ENCODE assay signal across 18 mouse cellular contexts in genomic region chr10:75634610-75635009, GRCm38 (mm10).
"Had no signal": no experiment of that assay in that cellular context is flagged by ENCODE, and none has a peak within 500 bp of the region (broad histone marks: within the 10 kb centered on the region; RNA-seq: fewer than 3 reads in every experiment).

No protein-coding gene starts in this region.

- H3K9me3 ChIP-seq: midbrain, embryonic 10.5 days; midbrain, embryonic 12.5 days; neural tube, embryonic 13.5 days; neural tube, embryonic 15.5 days had no signal

- H3K27ac ChIP-seq: midbrain, embryonic 10.5 days; midbrain, embryonic 12.5 days; neural tube, embryonic 13.5 days; neural tube, embryonic 15.5 days had no signal

- H3K4me1 ChIP-seq: midbrain, embryonic 12.5 days; neural tube, embryonic 13.5 days; neural tube, embryonic 15.5 days had no signal

- H3K9ac ChIP-seq: lung, embryonic 14.5 days; midbrain, embryonic 12.5 days; neural tube, embryonic 13.5 days; neural tube, embryonic 15.5 days had no signal

- H3K27me3 ChIP-seq: midbrain, embryonic 12.5 days; neural tube, embryonic 13.5 days; neural tube, embryonic 15.5 days had no signal

- H3K4me3 ChIP-seq: midbrain, embryonic 10.5 days; midbrain, embryonic 12.5 days; myocyte; neural tube, embryonic 13.5 days; neural tube, embryonic 15.5 days had no signal

- DNase-seq: lung, adult 18-20 months; lung, embryonic 14.5 days; lung, postnatal 10 days; lung, postnatal 4 days; midbrain, embryonic 14.5 days; retina, postnatal 1 day; right cerebral cortex, adult 18-20 months; right cerebral cortex, postnatal 25 days; right cerebral cortex, postnatal 4 days; spleen, adult 18-20 months; thymus, adult 18-20 months; thymus, postnatal 14 days had no signal

- ATAC-seq: midbrain, embryonic 16.5 days had no signal

- H3K4me2 ChIP-seq: lung, embryonic 14.5 days; midbrain, embryonic 12.5 days; neural tube, embryonic 13.5 days; neural tube, embryonic 15.5 days had no signal

- H3K36me3 ChIP-seq: midbrain, embryonic 10.5 days; midbrain, embryonic 12.5 days; neural tube, embryonic 13.5 days; neural tube, embryonic 15.5 days had no signal
